Mouse (Mus musculus) mature B cell (primary cell): ENCODE data around the gene Mapk1ip1l.

Experiments
- in situ Hi-C: fragments of 300-500 bp; cut with MboI; formaldehyde crosslinking; loops from 2 replicates; pipeline ENCODE4 v1.14.3; 2019

Mapk1ip1l gene

DNA sequence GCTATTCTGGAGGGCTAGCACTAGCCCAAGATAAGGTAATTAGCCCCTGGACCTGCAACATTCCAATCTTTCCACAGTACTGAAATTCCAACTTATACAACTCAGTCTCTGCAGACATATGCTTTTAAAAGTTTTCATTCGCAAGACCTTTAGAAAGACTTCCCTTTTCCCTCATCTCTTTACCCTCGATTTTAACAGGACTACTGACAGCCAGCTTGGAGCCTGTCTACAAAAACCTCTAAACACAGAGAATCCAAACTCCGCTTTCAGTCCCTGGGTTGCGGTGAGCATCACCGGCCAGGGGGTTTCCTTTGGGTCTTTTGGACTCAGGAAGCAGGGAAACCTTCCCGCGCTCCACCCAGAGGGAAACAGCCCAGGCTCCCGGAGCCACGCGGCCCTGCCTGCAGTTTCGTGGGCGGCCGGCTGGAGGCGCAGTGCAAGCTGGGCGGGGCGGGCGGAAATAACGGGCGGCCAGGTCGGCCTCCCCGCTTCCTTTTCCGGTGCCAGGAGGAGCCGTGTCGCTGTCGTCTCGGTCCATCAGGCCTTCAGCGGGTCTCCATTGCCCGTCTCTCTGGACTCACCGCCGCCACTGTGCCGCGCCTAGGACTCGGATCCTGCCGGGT is at the start of gene Mapk1ip1l:
Mapk1ip1l (plus strand) TSS at position 482 of the 623 bp plus-strand sequence.
- in situ Hi-C loops = no loop called here

DNA sequence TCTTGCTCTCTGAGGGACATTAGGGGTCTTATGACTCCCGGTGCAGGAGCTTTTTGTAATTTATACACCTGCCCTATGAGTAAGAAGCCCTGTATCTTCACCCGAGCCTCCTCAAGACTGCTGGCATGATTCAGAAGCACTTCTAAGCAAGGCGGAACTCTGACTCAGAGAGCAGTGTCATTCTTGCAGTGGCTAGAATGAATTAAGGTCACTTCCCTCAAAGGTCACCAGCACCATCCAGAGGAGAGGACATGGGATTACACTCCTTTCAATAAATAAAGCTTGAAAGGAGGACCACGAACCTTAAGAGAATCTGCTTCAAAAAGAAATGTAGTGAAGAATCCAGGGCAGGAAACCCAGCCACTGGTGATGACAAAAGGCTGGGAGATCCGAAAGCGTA is 48.2 kb upstream of the Mapk1ip1l start:
- in situ Hi-C loops = no loop called here

DNA sequence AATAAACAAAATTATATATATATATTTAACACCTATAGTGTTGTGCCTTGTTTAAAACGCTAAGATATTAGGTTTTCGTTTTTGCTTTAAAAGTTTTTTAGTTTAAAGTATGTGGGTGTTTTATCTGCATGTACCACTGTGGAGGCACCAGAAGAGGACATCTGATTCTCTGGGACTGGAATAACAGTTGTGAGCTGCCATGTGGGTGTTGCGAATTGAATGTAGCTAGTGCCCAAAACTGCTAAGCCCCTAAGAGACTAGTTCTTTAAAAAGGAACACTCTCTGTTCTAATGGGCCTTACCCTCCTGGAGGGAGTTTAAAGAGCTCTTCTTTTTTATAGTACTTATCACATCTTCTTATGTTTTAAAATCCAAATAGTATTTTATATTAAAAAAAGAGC is 33.2 kb upstream of the Mapk1ip1l start:
- in situ Hi-C loops = no loop called here

DNA sequence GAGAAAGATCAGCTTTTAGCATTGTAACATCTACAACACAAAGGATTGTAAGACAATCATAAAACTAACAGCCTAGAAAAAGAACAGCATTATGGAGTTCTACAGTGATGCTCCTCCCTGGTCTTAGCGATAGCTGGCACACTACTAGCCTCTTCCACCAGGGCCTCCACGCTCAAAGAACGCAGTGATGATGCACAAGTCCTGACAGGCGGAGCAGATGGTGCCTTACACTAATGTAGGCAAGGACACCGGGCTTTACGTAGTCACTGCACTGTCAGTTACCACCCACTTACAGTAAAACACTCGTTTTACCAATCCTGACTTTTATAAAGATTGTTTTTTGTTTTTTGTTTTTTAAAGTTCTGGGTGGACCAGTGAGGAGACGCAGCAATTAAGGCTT is 32.2 kb upstream of the Mapk1ip1l start:
- in situ Hi-C loops = no loop called here

DNA sequence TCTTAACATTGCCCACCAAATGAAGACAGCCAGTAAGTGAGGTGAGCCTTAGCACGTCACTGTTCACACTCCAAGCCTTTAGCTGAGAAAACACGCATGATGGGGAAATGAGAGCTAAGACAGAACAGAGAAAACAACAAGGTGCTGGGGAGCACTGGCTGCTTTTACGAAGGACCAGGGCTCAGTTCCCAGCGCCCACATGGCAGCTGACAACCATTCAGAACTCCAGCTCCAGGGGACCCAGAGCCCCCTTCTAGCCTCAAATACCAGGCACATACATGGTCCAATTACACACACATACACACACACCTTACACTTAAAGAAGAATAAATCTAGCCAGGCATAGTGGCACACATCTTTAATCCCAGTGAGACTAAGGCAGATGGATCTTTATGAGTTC is 29.0 kb upstream of the Mapk1ip1l start:
- in situ Hi-C loops = no loop called here

DNA sequence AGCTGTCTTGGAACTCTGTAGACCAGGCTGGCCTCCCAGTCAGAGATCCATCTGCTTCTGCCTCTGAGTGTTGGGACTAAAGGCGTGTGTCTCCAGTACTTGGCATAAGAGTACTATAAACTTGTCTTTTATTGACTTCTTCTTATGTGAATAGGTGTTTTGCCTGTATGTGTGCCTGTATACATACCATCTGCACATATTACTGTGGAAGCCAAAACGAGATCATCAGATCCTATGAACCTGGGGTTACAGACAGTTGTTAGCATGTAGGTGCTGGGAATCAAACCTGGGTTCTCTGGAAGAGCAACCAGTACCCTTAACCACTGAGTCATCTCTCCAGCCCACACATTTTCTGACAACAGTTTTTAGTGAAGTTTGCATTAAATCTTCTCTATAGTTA is 28.4 kb upstream of the Mapk1ip1l start:
- in situ Hi-C loops = no loop called here

DNA sequence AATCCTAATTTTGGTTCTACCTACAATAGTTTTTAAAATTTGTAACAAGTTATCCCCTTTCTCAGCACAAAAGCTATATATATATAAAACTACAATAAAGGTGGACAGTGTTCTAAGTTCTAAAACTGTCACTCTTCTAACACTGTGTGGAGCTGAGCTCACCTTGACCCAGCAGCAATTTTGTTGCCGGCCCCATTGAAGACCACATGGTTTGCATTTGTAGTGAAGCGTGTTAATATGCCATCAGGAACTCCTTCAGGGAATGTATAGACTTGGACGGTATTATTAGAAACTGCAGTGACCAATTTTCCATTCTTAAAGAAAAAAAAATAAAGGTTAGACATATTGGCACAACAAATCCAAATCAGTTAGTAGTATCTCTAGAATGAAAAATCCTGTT is 24.3 kb upstream of the Mapk1ip1l start:
- in situ Hi-C loops = no loop called here

DNA sequence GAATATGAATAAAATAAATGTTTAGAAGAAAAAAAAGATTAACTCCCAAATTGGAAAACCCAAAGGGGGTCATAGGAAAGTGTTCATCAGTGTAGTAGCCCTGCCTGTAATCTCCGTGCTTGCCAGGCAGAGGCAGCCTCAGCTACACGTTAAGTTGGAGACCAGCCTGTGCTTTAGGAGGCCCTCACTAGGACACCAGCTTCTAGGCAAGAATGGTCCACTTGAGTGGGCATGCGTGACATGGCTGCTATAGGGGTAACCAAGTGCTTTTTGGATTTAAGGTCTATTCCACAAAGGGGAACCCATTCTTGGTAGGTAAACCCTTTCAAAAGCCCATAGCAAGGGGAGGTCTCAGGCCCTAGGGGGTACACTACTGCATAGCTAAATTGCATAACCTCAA is 22.6 kb upstream of the Mapk1ip1l start:
- in situ Hi-C loops = no loop called here

DNA sequence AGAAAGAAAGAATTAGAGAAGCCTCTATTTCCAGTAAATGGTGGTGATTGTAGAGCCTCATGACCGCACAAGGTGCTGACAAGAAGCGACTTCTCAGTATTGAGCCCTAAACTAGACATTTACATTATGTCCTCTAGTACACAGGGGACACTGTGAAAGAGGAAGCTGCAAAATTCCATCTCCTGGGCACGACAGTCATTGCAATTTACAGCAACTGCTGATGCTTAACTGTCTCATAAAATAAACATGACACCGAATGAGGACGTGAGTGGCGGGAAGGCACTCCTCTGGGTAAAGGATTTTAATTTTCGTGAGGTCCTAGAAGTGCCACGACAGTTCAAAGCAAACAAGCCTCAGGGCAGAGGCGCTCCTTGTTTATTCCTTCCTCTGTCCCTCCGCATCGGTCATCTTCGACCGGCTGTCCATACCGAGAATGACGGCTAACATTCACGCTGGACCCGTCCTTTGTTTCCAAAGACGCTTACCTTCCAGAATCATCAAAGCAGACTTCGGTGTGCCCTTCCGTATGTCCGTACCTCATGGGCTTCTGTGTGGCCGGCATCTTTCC is 21.9 kb upstream of the Mapk1ip1l start:
- in situ Hi-C loops = no loop called here

DNA sequence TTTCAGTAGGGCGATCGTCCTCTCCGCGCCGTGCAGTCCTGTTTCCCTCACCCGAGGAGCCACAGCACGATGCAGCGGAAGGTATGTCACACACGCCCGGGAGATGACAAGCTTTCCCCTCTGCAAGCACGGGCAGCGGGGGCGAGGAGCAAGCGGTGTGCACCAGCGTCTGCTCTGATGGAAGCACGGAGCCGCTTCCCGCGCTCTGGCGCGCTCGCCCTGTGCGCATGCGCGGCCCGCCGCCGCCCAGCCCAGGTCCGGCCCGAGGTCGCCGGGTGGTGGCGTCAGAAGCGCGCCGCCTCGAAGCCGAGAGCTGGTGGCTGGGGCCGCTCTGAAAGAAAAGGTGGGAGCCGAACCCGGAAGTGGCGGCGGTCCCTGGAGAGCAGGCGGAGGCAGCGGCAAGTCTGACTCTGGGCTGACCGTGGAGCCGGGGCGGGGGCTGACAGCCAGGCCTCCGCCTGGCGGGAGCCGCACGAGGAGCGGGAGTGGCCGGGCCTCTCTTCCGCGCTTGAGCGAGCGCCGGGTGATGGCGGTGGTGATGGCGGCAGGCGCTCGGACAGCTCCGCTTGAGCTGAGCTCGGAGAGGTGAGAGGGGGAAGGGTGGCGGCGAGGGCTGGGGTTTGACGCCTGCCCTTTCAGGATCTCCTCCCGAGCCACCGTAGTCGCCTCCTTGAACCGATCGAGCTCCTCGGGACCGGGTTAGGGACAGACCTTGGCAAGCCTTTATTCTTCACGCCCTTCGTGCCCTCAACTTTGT is 21.3 kb upstream of the Mapk1ip1l start, which contains the start of the genes Wdhd1 and Socs4:
Wdhd1 (minus strand) TSS at position 221 of the 757 bp plus-strand sequence.
Socs4 (plus strand) TSS at position 295 of the 757 bp plus-strand sequence.
- in situ Hi-C loops = no loop called here

DNA sequence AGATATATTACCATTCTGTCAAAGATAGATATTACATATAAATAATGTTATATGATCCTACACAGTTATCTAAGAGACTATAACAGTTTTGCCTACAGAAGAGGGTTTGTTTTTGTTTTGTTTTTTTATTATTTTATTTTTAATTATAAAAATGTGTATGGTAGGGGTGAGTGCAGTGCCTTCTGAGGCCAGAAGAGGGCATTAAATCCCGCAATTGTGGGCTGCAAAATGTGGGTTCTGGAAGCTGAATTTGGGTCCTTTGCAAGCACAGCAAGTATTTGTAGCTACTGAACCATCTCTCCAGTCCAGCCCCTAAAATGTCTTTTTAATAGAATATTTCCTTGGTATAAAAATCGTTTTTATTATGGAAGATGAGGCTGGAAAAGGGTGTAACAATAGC is 19.0 kb upstream of the Mapk1ip1l start:
- in situ Hi-C loops = no loop called here

DNA sequence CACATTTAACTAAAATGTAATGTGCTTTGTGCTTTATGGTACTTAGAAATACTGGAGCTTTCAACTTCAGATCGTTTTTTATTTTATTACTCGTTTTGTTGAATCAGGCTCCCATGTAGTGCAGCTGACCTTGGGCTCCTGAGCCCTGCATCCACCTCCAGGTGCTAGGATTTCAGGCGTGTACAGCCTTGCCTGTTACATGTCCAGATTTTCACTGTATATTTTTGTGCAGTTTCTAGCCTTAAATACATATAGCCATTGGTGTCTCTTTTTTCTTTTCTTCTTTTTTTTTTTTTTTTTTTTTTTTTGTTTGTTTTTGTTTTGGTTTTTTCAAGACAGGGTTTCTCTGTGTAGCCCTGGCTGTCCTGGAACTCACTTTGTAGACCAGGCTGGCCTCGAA is 16.5 kb upstream of the Mapk1ip1l start:
- in situ Hi-C loops = no loop called here

DNA sequence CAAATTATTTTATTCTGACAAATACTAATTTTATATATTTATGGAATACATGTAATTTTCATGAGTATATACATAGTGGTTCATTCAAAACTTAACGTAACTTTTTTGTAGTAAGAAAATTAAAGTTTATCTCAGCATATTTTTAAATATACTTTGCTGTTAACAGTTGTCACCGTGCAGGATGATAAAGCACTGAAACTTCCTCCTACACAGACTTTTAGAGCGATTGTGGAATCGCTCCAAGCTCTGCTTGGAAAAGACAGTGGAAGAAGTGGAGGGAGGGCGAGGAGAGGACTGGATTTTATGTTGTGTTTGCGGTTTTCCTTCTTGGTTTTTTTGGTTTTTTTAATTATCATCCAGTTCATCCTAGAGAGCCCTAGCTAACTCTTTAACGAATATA is 14.5 kb upstream of the Mapk1ip1l start:
- in situ Hi-C loops = no loop called here

DNA sequence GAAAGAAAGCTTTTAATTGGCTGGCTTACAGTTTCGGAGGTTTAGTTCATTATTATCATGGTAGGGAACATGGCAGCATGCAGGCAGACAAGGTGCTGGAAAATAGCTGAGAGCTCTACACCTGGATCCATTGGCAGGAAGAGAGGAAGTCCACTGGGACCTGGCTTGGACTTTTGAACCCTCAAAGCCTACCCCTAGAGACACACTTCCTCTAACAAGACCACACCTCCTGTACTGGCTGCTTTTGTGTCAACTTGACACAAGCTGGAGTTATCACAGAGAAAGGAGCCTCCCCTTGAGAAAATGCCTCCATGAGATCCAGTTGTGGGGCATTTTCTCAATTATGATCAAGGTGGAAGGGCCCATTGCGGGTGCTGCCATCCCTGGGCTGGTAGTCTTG is 12.8 kb upstream of the Mapk1ip1l start:
- in situ Hi-C loops = no loop called here

DNA sequence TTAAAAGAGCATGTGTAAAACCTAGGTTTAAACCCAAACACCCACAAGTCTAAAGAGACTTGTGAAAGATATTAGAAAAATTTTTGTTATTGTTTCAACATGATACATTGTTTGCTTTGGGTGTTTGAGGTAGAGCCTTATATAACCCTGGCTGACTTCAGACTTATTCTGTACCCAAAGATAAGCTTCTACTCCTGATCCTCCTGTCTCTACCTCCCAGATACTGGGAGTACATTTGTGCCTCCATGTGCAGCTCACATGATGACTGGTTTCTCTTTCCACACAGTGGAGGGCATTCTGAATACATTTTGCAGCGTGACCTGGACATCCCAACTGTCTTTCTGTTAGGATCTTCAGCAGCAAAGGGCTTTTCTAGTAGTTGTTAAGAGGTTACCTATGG is 11.9 kb upstream of the Mapk1ip1l start:
- in situ Hi-C loops = no loop called here

DNA sequence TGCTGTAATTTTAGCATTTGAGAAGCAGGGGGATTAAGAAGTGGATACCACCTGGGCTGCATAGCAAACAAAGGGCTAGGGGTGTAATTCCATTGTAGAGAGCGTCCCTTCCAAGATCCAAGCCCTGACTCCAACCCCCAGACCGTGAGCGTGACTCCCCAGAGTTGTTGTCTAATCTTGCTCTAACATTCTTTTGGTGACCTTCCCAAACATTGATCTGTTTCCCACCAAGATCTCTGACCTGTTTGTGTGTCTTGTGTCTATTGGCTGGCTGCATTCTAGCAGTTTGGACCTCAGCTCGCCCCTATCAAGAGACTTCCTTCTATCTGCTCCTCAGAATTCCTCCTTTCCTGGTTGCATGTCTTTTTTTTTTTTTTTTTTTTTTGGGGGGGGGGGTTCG is 11.0 kb upstream of the Mapk1ip1l start:
- in situ Hi-C loops = no loop called here

DNA sequence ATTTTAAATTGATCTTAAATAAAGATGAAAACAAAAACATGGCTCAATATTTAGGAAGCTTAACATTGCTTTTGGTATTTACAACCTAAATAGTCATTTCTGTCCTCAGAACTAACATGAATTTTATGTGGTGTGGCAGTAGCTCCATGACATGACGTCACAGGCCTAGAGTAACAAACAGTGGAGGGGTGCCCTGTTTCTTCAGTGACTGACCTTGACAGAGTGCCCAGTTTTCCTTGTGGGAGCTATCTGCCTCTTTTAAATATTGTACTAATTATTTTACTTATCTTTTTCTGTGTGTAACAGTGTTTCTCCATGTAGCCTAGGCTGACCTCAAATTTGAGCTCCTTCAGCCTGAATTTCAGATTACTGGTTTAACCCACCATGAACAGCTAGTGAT is 6.3 kb upstream of the Mapk1ip1l start:
- in situ Hi-C loops = no loop called here

DNA sequence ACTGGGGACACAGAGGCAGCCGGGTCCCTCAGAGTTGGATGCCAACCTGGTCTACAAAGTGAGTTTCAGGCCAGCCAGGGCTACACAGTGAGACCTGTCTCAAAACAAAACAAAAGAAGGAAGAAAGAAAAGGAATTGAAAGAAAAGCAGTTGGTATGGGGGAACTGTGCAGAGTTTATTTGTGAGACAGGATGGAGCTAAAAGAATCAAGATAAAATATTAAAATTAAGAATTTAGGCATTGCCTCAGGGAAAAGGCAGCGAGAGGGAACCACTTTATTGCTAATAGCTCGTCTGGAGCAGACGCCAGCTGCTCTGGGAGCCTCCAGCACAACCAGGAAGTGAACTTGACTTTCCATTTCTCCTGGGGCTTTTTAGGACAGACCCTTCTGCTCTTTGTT is 3.9 kb upstream of the Mapk1ip1l start:
- in situ Hi-C loops = no loop called here

DNA sequence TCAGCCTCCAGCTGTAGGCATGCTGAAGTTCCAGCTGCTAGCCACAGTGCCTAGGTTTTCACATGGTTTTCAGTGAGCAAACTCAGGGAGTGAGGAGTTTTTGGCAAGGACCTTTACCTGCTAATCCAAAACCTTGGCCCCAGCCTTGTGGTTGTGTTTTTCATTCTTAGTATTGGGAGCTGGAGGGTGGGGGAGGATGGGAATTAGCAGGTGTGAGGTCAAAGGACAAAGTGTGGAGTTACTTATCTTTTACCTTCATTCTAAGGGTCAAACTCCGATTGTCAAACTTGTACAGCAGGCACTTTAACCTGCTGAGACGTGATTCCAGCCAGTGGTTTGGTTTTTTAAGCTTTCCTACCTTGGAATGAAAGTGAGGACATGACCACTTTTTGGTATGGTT is 1.8 kb upstream of the Mapk1ip1l start:
- in situ Hi-C loops = no loop called here

DNA sequence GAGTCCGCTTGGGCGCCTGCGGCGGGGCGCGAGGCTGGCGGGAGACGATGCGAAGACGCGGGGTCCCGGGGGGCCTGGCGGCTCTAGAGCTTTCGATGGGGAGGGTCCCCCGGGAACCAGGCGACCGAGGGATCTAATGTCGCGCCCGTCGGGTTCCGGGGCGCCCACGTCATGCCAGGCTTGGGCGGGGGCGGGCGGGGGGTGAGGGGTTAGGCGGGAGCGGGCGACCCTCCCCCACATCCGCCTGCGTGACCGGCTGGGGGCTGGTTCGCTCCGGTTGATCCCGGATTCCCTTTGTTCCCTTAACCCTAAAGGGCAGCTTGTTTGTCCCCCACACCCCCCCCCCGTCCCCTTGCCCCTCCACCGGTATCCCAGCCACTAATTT is 334 bp downstream of the Mapk1ip1l start:
- in situ Hi-C loops = no loop called here

DNA sequence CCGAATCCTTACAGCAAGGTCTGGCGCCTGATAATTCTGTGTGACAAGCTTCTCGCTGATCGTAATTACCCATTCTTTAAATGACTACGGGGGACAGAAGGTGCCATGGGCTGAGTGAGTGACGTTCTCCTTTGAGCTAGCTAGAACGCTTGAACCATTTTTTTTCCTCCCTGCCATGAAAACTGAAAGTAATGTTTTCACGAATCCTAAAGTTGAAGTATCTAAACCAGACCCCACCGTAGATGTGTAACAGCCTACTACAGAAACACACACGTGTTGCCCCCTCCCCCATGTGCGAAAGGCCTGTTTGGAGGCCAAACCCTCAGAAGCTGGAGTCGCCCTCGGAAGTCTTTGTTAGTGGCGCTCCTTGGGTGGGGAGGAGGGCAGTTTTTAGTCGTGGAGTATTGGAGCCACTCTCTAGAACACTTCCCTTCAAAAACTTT is 774 bp downstream of the Mapk1ip1l start:
- in situ Hi-C loops = no loop called here

DNA sequence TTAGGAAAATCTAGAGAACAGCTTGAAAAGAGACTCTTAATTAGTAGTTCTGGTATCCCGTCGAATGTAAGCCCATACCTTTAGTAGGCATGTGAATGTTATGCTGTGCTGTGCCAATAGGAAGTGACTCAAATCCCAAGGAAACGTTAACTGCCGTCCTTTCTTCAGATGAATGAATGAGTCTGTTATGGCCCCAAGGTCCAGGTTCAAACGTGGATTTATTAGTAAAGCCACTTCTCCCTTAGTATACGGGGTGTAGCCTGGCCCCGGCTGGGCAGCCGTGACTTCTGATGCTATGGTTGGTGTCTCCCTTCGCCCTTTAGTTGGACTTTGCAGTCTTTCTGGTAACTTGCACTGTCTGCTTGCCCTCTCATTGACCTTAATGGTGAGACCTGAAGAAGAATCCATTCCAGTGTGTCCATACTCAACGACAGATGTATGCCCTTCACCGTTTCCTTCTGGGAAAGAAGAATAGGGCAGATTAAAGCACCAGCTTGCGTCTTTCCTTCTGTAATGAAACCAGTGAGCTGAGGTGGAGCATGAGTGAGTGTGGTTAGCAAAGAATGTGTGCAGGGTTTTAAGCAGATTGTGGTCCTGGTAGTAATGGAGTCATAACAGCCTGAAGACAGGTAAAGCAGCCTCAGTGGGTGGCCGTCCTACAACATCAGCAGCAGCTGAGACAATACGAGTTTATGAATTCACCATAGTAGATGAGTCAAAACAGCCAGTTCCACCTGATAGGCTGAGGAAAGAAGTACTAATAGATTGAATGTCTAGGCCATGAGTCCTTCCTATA is 5.0 kb downstream of the Mapk1ip1l start:
- in situ Hi-C loops = no loop called here
